Mouse (Mus musculus) CH12.LX (cell line): Measurements from ENCODE around the gene Efcab5.

Experiments
- CHD2 ChIP-seq: IDR thresholded peaks from 2 replicates; pipeline ENCODE4 v1.6.1; 2011; ENCODE audit warnings: low read length, improper control_type of control experiment
- CTCF ChIP-seq, 2 experiments: IDR thresholded peaks in 1 of 2; conservative IDR thresholded peaks in 1 of 2; 2 replicates each; pipeline ENCODE4 v1.5.1; 2011 to 2012; ENCODE audit warnings: low read depth in 2 of 2, low read length in 2 of 2, improper control_type of control experiment in 1 of 2, inconsistent platforms in 1 of 2, mild to moderate bottlenecking in 1 of 2, moderate library complexity in 1 of 2
- EP300 ChIP-seq: IDR thresholded peaks from 2 replicates; pipeline ENCODE4 v1.6.1; 2011; ENCODE audit warnings: low read length, improper control_type of control experiment
- MAX ChIP-seq: IDR thresholded peaks from 2 replicates; pipeline ENCODE4 v1.6.1; 2011; ENCODE audit warnings: low read length, improper control_type of control experiment
- POLR2A ChIP-seq: IDR thresholded peaks from 2 replicates; pipeline ENCODE4 v1.6.1; 2011; ENCODE audit warnings: low read depth, mild to moderate bottlenecking, improper control_type of control experiment, low read length
- ZKSCAN1 ChIP-seq: IDR thresholded peaks from 2 replicates; pipeline ENCODE4 v1.6.1; 2012; ENCODE audit warnings: low read depth, inconsistent platforms, low read length, improper control_type of control experiment, borderline replicate concordance

DNA sequence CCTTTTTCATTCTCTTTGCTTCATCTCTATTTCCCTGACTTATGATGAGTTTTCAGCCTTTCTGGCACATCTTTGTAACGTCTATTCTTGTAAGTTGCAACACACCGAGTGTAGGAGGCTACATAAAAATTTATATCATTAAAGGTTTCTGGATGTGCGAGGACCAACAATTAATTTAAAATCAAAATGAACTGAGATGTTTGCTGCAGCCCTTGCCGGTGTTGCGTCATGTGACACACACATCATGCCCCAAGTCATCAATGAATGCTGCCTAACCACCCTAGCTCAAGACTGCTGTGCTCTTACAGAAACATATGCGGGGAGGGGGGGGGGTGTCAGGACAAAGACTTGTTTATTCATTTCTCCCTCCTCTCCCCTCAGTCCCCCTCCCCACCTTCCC, 80.3 kb downstream of the Efcab5 start:
- TF ChIP-seq ZKSCAN1 (no peak), EP300 (no peak), CHD2 (no peak), POLR2A (no peak), CTCF (conservative IDR thresholded peaks at IDR 0.05 in 1 of 2, IDR thresholded peaks at IDR 0.05 in 1 of 2; ENCODE audit: low read depth in 2 of 2, low read length in 2 of 2) (no peak), MAX (no peak)
